Mouse (Mus musculus) forebrain, embryonic 14.5 days (tissue): ENCODE measurements around the gene Endov. TPM values are rescaled to one million over a fixed set of nuclear protein-coding genes. Genes with fewer than 3 reads are reported as not detected.

Experiments used
- polyA plus RNA-seq: library from polyadenylated mRNA; unstranded; fragments of >200 nt; fragmentation: Nextera tagmentation; extraction: Ambion mirVana; gene quantifications from 2 replicates; pipeline ENCODE4 v1.2.1, GENCODE M21; 2014

The Endov gene
- polyA plus RNA-seq, 1 experiment from 2014 or later = 18.0 TPM

Other genes with a start within 250 kb of the Endov start
- gene Gaa, start 223.5 kb upstream of the Endov start, polyA plus RNA-seq = 28.3 and 45.5 TPM in 2 replicates
- gene Eif4a3, start 191.3 kb upstream of the Endov start, polyA plus RNA-seq = 293 and 315 TPM in 2 replicates
- 0.09 and 0.15 TPM in 2 replicates for gene Card14, start 183.6 kb upstream of the Endov start, polyA plus RNA-seq
- gene Sgsh, start 135.8 kb upstream of the Endov start, polyA plus RNA-seq = 2.7 TPM in 2 replicates
- 2.5 and 3.8 TPM in 2 replicates for gene Slc26a11, start 135.8 kb upstream of the Endov start, polyA plus RNA-seq
- 1.3 and 1.5 TPM in 2 replicates for gene Rnf213, start 98.2 kb upstream of the Endov start, polyA plus RNA-seq
- gene Nptx1, start 56.4 kb downstream of the Endov start, polyA plus RNA-seq = 4.1 and 6.7 TPM in 2 replicates
- 7.0 and 9.3 TPM in 2 replicates for gene Rptor, start 111.6 kb downstream of the Endov start, polyA plus RNA-seq